Mouse (Mus musculus) heart, embryonic 15.5 days (tissue): ENCODE measurements around the gene Gm10260. TPM values are rescaled to one million over a fixed set of nuclear protein-coding genes. Genes with fewer than 3 reads are reported as not detected.

Experiments
- ATAC-seq: fragments of 200-750 bp; cut with Nextera tagmentation; replicated peaks from 2 replicates; pipeline ENCODE4 v1.8.0; 2017; ENCODE audit warnings: low read depth, moderate TSS enrichment; ENCODE audit not compliant: insufficient number of reproducible peaks, insufficient read depth, low FRiP score
- H3K27ac ChIP-seq: fragments of 300-500 bp; sonication (generic); 2 replicates; pipeline ENCODE4 v1.5.1; 2015; ENCODE audit warnings: mild to moderate bottlenecking, inconsistent platforms
- H3K27me3 ChIP-seq: fragments of 300-500 bp; sonication (generic); 2 replicates; pipeline ENCODE4 v1.6.1; 2015; ENCODE audit warnings: inconsistent platforms
- H3K36me3 ChIP-seq: fragments of 300-500 bp; sonication (generic); 2 replicates; pipeline ENCODE4 v1.6.1; 2015; ENCODE audit warnings: mild to moderate bottlenecking, inconsistent platforms
- H3K4me1 ChIP-seq: fragments of 300-500 bp; sonication (generic); replicated peaks from 2 replicates; pipeline ENCODE4 v1.6.1; 2015; ENCODE audit warnings: inconsistent platforms
- H3K4me2 ChIP-seq: fragments of 300-500 bp; sonication (generic); 2 replicates; pipeline ENCODE4 v1.6.1; 2015; ENCODE audit warnings: inconsistent platforms, mild to moderate bottlenecking, moderate library complexity
- H3K4me3 ChIP-seq: fragments of 300-500 bp; sonication (generic); 2 replicates; pipeline ENCODE4 v1.5.1; 2015; ENCODE audit warnings: mild to moderate bottlenecking, inconsistent platforms
- H3K9ac ChIP-seq: fragments of 300-500 bp; sonication (generic); 2 replicates; pipeline ENCODE4 v1.6.1; 2015; ENCODE audit warnings: mild to moderate bottlenecking, inconsistent platforms
- H3K9me3 ChIP-seq: fragments of 300-500 bp; sonication (generic); replicated peaks from 2 replicates; pipeline ENCODE4 v1.6.1; 2016; ENCODE audit warnings: inconsistent platforms
- WGBS: fragments of 180-500 bp; shearing (Covaris S2); methylation state at CpG from one replicate; pipeline ENCODE4 v1.1.7; 2015; ENCODE audit warnings: mixed read lengths; 5-methylcytosine and 5-hydroxymethylcytosine counted together
- polyA plus RNA-seq: library from polyadenylated mRNA; unstranded; fragments of >200 nt; fragmentation: Nextera tagmentation; extraction: Ambion mirVana; gene quantifications from 2 replicates; pipeline ENCODE4 v1.2.1, GENCODE M21; 2015

Gm10260 gene
- polyA plus RNA-seq, 1 experiment from 2014 or later = 2.4 TPM

- no peaks in the 10 kb centered on the region for H3K36me3 ChIP-seq
- no peaks in the 10 kb centered on the region for H3K9me3 ChIP-seq
- H3K4me1 ChIP-seq = no peaks in the 10 kb centered on the region
- WGBS = 45% methylated on average over 2 of the region's 2 CpGs
- H3K9ac ChIP-seq = no peak overlapping the region
- no peak overlapping the region for H3K4me3 ChIP-seq
- H3K27me3 ChIP-seq = no peaks in the 10 kb centered on the region
- H3K4me2 ChIP-seq = no peak overlapping the region
- ATAC-seq = no peak
- no peak overlapping the region for H3K27ac ChIP-seq
Measured at GRCm38 (mm10) chr13:97744036-97744435, 16.4 kb downstream of the Gm10260 start.

- Histone ChIP-seq H3K4me2 (no peak overlapping the region), H3K9ac (no peak overlapping the region), H3K27ac (no peak overlapping the region), H3K4me3 (no peak overlapping the region), H3K9me3 (no peaks in the 10 kb centered on the region), H3K27me3 (no peaks in the 10 kb centered on the region), H3K4me1 (no peaks in the 10 kb centered on the region), H3K36me3 (no peaks in the 10 kb centered on the region)
- WGBS = 39% methylated on average over 3 of the region's 3 CpGs
- ATAC-seq = no peak
Measured at GRCm38 (mm10) chr13:97743229-97743988, 17.0 kb downstream of the Gm10260 start.

- Histone ChIP-seq H3K4me2 (no peak overlapping the region), H3K9ac (no peak overlapping the region), H3K9me3 (no peaks in the 10 kb centered on the region), H3K4me3 (no peak overlapping the region), H3K27me3 (no peaks in the 10 kb centered on the region), H3K36me3 (no peaks in the 10 kb centered on the region), H3K27ac (no peak overlapping the region), H3K4me1 (no peaks in the 10 kb centered on the region)
- WGBS = 66% methylated on average over 6 of the region's 6 CpGs
- no peak for ATAC-seq
Measured at GRCm38 (mm10) chr13:97735931-97736330, 24.5 kb downstream of the Gm10260 start.

- Histone ChIP-seq H3K9me3 (no peaks in the 10 kb centered on the region), H3K4me1 (no peaks in the 10 kb centered on the region), H3K27ac (no peak overlapping the region), H3K36me3 (no peaks in the 10 kb centered on the region), H3K27me3 (no peaks in the 10 kb centered on the region), H3K4me3 (no peak overlapping the region), H3K9ac (no peak overlapping the region), H3K4me2 (no peak overlapping the region)
- no peak for ATAC-seq
- 76% methylated on average over 3 of the region's 3 CpGs for WGBS
Measured at GRCm38 (mm10) chr13:97734760-97735159, 25.7 kb downstream of the Gm10260 start.

- WGBS = 75% methylated on average over 11 of the region's 11 CpGs
- no peak for ATAC-seq
- no peaks in the 10 kb centered on the region for H3K27me3 ChIP-seq
- no peak overlapping the region for H3K27ac ChIP-seq
- H3K4me1 ChIP-seq = no peaks in the 10 kb centered on the region
- no peaks in the 10 kb centered on the region for H3K9me3 ChIP-seq
- H3K4me2 ChIP-seq = no peak overlapping the region
- no peaks in the 10 kb centered on the region for H3K36me3 ChIP-seq
- no peak overlapping the region for H3K4me3 ChIP-seq
- H3K9ac ChIP-seq = no peak overlapping the region
Measured at GRCm38 (mm10) chr13:97725160-97725825, 35.1 kb downstream of the Gm10260 start.

- WGBS = 68% methylated on average over 6 of the region's 6 CpGs
- Histone ChIP-seq H3K9me3 (no peaks in the 10 kb centered on the region), H3K4me1 (no peaks in the 10 kb centered on the region), H3K36me3 (no peaks in the 10 kb centered on the region), H3K9ac (no peak overlapping the region), H3K4me3 (no peak overlapping the region), H3K4me2 (no peak overlapping the region), H3K27me3 (no peaks in the 10 kb centered on the region), H3K27ac (no peak overlapping the region)
- no peak for ATAC-seq
Measured at GRCm38 (mm10) chr13:97724551-97724950, 35.9 kb downstream of the Gm10260 start.

DNA sequence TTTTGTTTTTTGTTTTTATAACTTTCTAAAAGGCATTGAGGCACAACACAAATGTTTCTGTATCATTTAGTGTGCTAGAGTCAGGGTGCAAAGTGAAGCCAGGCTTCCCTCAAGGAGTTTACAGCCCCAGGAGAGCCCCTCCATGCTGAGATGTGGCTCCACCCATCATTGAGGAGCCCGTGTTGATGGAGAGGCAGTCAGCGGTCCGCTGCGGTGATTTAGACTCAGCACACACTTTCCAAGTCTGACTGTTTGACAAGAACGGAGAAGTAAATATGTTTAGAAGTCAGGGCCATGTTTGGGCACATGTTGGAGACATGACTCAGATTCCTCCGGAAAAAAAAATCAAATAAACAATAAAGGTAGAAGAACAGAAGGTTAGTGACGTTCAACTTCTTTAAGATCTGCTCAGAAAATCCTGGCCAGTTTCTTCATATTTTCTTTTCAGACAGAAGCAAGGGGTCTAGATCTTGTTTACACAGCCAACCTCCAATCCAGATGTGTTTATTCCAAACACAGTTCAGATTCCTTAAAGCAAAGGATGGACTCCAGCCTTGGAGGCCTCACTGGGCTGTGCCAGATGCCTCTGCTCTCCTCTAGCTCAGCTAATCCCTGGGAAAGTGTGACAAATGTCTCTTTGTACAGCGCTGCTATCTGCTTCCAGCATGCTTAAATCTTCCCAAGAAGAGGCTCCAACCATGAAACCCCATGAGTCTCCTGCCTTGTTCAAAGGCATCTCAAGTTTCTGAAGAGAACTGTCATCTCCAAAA lies 47.7 kb downstream of the Gm10260 start:
- H3K9me3 ChIP-seq = no peaks in the 10 kb centered on the region
- no peak for ATAC-seq
- H3K27me3 ChIP-seq = no peaks in the 10 kb centered on the region
- H3K4me1 ChIP-seq = peaks cover 8% of the 10 kb centered on the region
- 67% methylated on average over 8 of the region's 8 CpGs for WGBS
- H3K36me3 ChIP-seq = no peaks in the 10 kb centered on the region
- H3K9ac ChIP-seq = no peak overlapping the region
- no peak overlapping the region for H3K4me2 ChIP-seq
- H3K27ac ChIP-seq = no peak overlapping the region
- H3K4me3 ChIP-seq = no peak overlapping the region

GRCm38 (mm10) chr13:97711510-97711909 lies 48.9 kb downstream of the Gm10260 start:
- H3K4me3 ChIP-seq = no peak overlapping the region
- H3K9ac ChIP-seq = no peak overlapping the region
- H3K36me3 ChIP-seq = no peaks in the 10 kb centered on the region
- no peaks in the 10 kb centered on the region for H3K27me3 ChIP-seq
- H3K27ac ChIP-seq = no peak overlapping the region
- no peak for ATAC-seq
- H3K9me3 ChIP-seq = no peaks in the 10 kb centered on the region
- WGBS = 79% methylated on average over 2 of the region's 2 CpGs
- no peak overlapping the region for H3K4me2 ChIP-seq
- peaks cover 8% of the 10 kb centered on the region for H3K4me1 ChIP-seq
